Mouse (Mus musculus): ENCODE results near the gene Tert. TPM values are rescaled to one million over a fixed set of nuclear protein-coding genes. Genes with fewer than 3 reads are reported as not detected.

Tert gene
- polyA plus RNA-seq, 1 experiment from 2014 or later = 4.1 TPM

GRCm38 (mm10) chr13:73618406-73618805 is 8.3 kb upstream of the Tert start:
- Histone ChIP-seq H3K9ac (no peak overlapping the region), H3K9me3 (ENCODE audit: control insufficient read depth, low read length) (no peaks in the 10 kb centered on the region), H3K4me2 (replicated peaks) (no peak overlapping the region), H3K4me3 (replicated peaks; ENCODE audit: low read length) (no peak overlapping the region), H3K36me3 (replicated peaks; ENCODE audit: control insufficient read depth, insufficient read depth) (peaks cover 95% of the 10 kb centered on the region), H3K27ac (no peak overlapping the region), H3K27me3 (ENCODE audit: control insufficient read depth, insufficient read depth, low read length) (no peaks in the 10 kb centered on the region), H3K4me1 (replicated peaks; ENCODE audit: control insufficient read depth, insufficient read depth, low read length) (no peaks in the 10 kb centered on the region)
- DNase-seq (ENCODE audit: low spot score) = no peak
- 94% methylated on average over 5 of the region's 5 CpGs for WGBS
- no peak for ATAC-seq (ENCODE audit: low FRiP score)

- Histone ChIP-seq H3K4me3 (replicated peaks; ENCODE audit: low read length) (no peak overlapping the region), H3K4me1 (replicated peaks; ENCODE audit: control insufficient read depth, insufficient read depth, low read length) (no peaks in the 10 kb centered on the region), H3K27me3 (ENCODE audit: control insufficient read depth, insufficient read depth, low read length) (no peaks in the 10 kb centered on the region), H3K9me3 (ENCODE audit: control insufficient read depth, low read length) (no peaks in the 10 kb centered on the region), H3K27ac (no peak overlapping the region), H3K9ac (no peak overlapping the region), H3K36me3 (replicated peaks; ENCODE audit: control insufficient read depth, insufficient read depth) (peaks cover 73% of the 10 kb centered on the region), H3K4me2 (replicated peaks) (no peak overlapping the region)
- no peak for ATAC-seq (ENCODE audit: low FRiP score)
- DNase-seq (ENCODE audit: low spot score) = no peak
- WGBS = 74% methylated on average over 6 of the region's 6 CpGs
These were observed 6.1 kb upstream of the Tert start for GRCm38 (mm10) chr13:73620637-73621036.

- no peak overlapping the region for H3K27ac ChIP-seq
- H3K9ac ChIP-seq = peak overlapping the region; percentile 75
- WGBS = 41% methylated on average over 6 of the region's 6 CpGs
- H3K4me2 ChIP-seq (replicated peaks) = peak overlapping the region; percentile 93
- ATAC-seq (ENCODE audit: low FRiP score) = no peak
- H3K27me3 ChIP-seq (ENCODE audit: control insufficient read depth, insufficient read depth, low read length) = no peaks in the 10 kb centered on the region
- DNase-seq (ENCODE audit: low spot score) = no peak
- H3K36me3 ChIP-seq (replicated peaks; ENCODE audit: control insufficient read depth, insufficient read depth) = peaks cover 15% of the 10 kb centered on the region
- H3K9me3 ChIP-seq (ENCODE audit: control insufficient read depth, low read length) = no peaks in the 10 kb centered on the region
- peaks cover 28% of the 10 kb centered on the region for H3K4me1 ChIP-seq (replicated peaks; ENCODE audit: control insufficient read depth, insufficient read depth, low read length)
- H3K4me3 ChIP-seq (replicated peaks; ENCODE audit: low read length) = peak overlapping the region; percentile 49
These were observed 334 bp upstream of the Tert start for GRCm38 (mm10) chr13:73626410-73626744.

GRCm38 (mm10) chr13:73628586-73629113 is 1.9 kb downstream of the Tert start:
- Histone ChIP-seq H3K9ac (no peak overlapping the region), H3K4me2 (replicated peaks) (peak overlapping the region; percentile 15), H3K9me3 (ENCODE audit: control insufficient read depth, low read length) (no peaks in the 10 kb centered on the region), H3K4me3 (replicated peaks; ENCODE audit: low read length) (no peak overlapping the region), H3K36me3 (replicated peaks; ENCODE audit: control insufficient read depth, insufficient read depth) (no peaks in the 10 kb centered on the region), H3K27ac (no peak overlapping the region), H3K27me3 (ENCODE audit: control insufficient read depth, insufficient read depth, low read length) (no peaks in the 10 kb centered on the region), H3K4me1 (replicated peaks; ENCODE audit: control insufficient read depth, insufficient read depth, low read length) (peaks cover 28% of the 10 kb centered on the region)
- WGBS = 81% methylated on average over 11 of the region's 11 CpGs
- DNase-seq (ENCODE audit: low spot score) = no peak
- ATAC-seq (ENCODE audit: low FRiP score) = no peak

- Histone ChIP-seq H3K9ac (no peak overlapping the region), H3K27me3 (ENCODE audit: control insufficient read depth, insufficient read depth, low read length) (no peaks in the 10 kb centered on the region), H3K9me3 (ENCODE audit: control insufficient read depth, low read length) (no peaks in the 10 kb centered on the region), H3K27ac (no peak overlapping the region), H3K36me3 (replicated peaks; ENCODE audit: control insufficient read depth, insufficient read depth) (peaks cover 22% of the 10 kb centered on the region), H3K4me1 (replicated peaks; ENCODE audit: control insufficient read depth, insufficient read depth, low read length) (peaks cover 28% of the 10 kb centered on the region), H3K4me2 (replicated peaks) (no peak overlapping the region), H3K4me3 (replicated peaks; ENCODE audit: low read length) (no peak overlapping the region)
- DNase-seq (ENCODE audit: low spot score) (no peak), ATAC-seq (ENCODE audit: low FRiP score) (no peak)
- WGBS = 96% methylated on average over 3 of the region's 3 CpGs
These were observed 5.1 kb downstream of the Tert start for GRCm38 (mm10) chr13:73631837-73632236.

GRCm38 (mm10) chr13:73637826-73638225 is 11.1 kb downstream of the Tert start:
- no peaks in the 10 kb centered on the region for H3K27me3 ChIP-seq (ENCODE audit: control insufficient read depth, insufficient read depth, low read length)
- DNase-seq (ENCODE audit: low spot score) (no peak), ATAC-seq (ENCODE audit: low FRiP score) (no peak)
- H3K9me3 ChIP-seq (ENCODE audit: control insufficient read depth, low read length) = no peaks in the 10 kb centered on the region
- H3K9ac ChIP-seq = no peak overlapping the region
- H3K27ac ChIP-seq = no peak overlapping the region
- no peak overlapping the region for H3K4me3 ChIP-seq (replicated peaks; ENCODE audit: low read length)
- H3K4me2 ChIP-seq (replicated peaks) = no peak overlapping the region
- H3K4me1 ChIP-seq (replicated peaks; ENCODE audit: control insufficient read depth, insufficient read depth, low read length) = no peaks in the 10 kb centered on the region
- peaks cover 22% of the 10 kb centered on the region for H3K36me3 ChIP-seq (replicated peaks; ENCODE audit: control insufficient read depth, insufficient read depth)
- WGBS = 87% methylated on average over 5 of the region's 6 CpGs

GRCm38 (mm10) chr13:73641296-73641695 is 14.6 kb downstream of the Tert start:
- Histone ChIP-seq H3K9ac (no peak overlapping the region), H3K4me1 (replicated peaks; ENCODE audit: control insufficient read depth, insufficient read depth, low read length) (no peaks in the 10 kb centered on the region), H3K27me3 (ENCODE audit: control insufficient read depth, insufficient read depth, low read length) (no peaks in the 10 kb centered on the region), H3K36me3 (replicated peaks; ENCODE audit: control insufficient read depth, insufficient read depth) (peaks cover 3% of the 10 kb centered on the region; the same call in 1 of the 2 replicates), H3K9me3 (ENCODE audit: control insufficient read depth, low read length) (no peaks in the 10 kb centered on the region), H3K4me2 (replicated peaks) (no peak overlapping the region), H3K27ac (no peak overlapping the region), H3K4me3 (replicated peaks; ENCODE audit: low read length) (no peak overlapping the region)
- DNase-seq (ENCODE audit: low spot score) = no peak
- 90% methylated on average over 4 of the region's 4 CpGs for WGBS
- ATAC-seq (ENCODE audit: low FRiP score) = no peak

GRCm38 (mm10) chr13:73646397-73647087 is 19.8 kb downstream of the Tert start:
- H3K4me3 ChIP-seq (replicated peaks; ENCODE audit: low read length) = no peak overlapping the region
- no peak overlapping the region for H3K4me2 ChIP-seq (replicated peaks)
- 38% methylated on average over 6 of the region's 6 CpGs for WGBS
- H3K27ac ChIP-seq = no peak overlapping the region
- H3K9ac ChIP-seq = no peak overlapping the region
- ATAC-seq (ENCODE audit: low FRiP score) (peak; percentile 48; the same call in 1 of the 2 replicates), DNase-seq (ENCODE audit: low spot score) (peak; percentile 63)
- peaks cover 11% of the 10 kb centered on the region for H3K36me3 ChIP-seq (replicated peaks; ENCODE audit: control insufficient read depth, insufficient read depth)
- no peaks in the 10 kb centered on the region for H3K27me3 ChIP-seq (ENCODE audit: control insufficient read depth, insufficient read depth, low read length)
- no peaks in the 10 kb centered on the region for H3K4me1 ChIP-seq (replicated peaks; ENCODE audit: control insufficient read depth, insufficient read depth, low read length)
- H3K9me3 ChIP-seq (ENCODE audit: control insufficient read depth, low read length) = no peaks in the 10 kb centered on the region

GRCm38 (mm10) chr13:73653266-73653665 is 26.6 kb downstream of the Tert start:
- no peaks in the 10 kb centered on the region for H3K4me1 ChIP-seq (replicated peaks; ENCODE audit: control insufficient read depth, insufficient read depth, low read length)
- H3K36me3 ChIP-seq (replicated peaks; ENCODE audit: control insufficient read depth, insufficient read depth) = peaks cover 6% of the 10 kb centered on the region; the same call in 1 of the 2 replicates
- H3K4me3 ChIP-seq (replicated peaks; ENCODE audit: low read length) = no peak overlapping the region

More at GRCm38 (mm10) chr13:73653266-73653665, 26.6 kb downstream of the Tert start:
- Histone ChIP-seq H3K9me3 (ENCODE audit: control insufficient read depth, low read length) (no peaks in the 10 kb centered on the region), H3K27ac (no peak overlapping the region), H3K9ac (no peak overlapping the region), H3K4me2 (replicated peaks) (no peak overlapping the region), H3K27me3 (ENCODE audit: control insufficient read depth, insufficient read depth, low read length) (no peaks in the 10 kb centered on the region)
- no peak for DNase-seq (ENCODE audit: low spot score)
- 85% methylated on average over 3 of the region's 3 CpGs for WGBS
- no peak for ATAC-seq (ENCODE audit: low FRiP score)

Measured in hindbrain, embryonic 14.5 days (tissue).